Mouse (Mus musculus) C2C12 (cell line): ENCODE data around the gene Sohlh2.

Source experiments
- CEBPB ChIP-seq: IDR thresholded peaks from one replicate; pipeline ENCODE4 v1.6.1; 2011; ENCODE audit warnings: low read depth, mild to moderate bottlenecking, control low read depth, moderate library complexity
- CTCF ChIP-seq: IDR thresholded peaks from one replicate; pipeline ENCODE4 v1.5.1; 2011; ENCODE audit not compliant: control insufficient read depth, insufficient read depth, insufficient read length
- FOSL1 ChIP-seq: IDR thresholded peaks from one replicate; pipeline ENCODE4 v1.8.0; 2011; ENCODE audit warnings: mild to moderate bottlenecking, low read length; ENCODE audit not compliant: poor library complexity, insufficient read depth, severe bottlenecking
- MAX ChIP-seq: IDR thresholded peaks from one replicate; pipeline ENCODE4 v1.6.1; 2011; ENCODE audit warnings: mild to moderate bottlenecking, control low read depth
- MYOD1 ChIP-seq: IDR thresholded peaks from one replicate; pipeline ENCODE4 v1.6.1; 2011; ENCODE audit warnings: low read depth; ENCODE audit not compliant: control insufficient read depth, insufficient read length
- MYOG ChIP-seq: IDR thresholded peaks from one replicate; pipeline ENCODE4 v1.6.1; 2011; ENCODE audit not compliant: control insufficient read depth, insufficient read length; ENCODE audit errors: extremely low read depth
- USF1 ChIP-seq: IDR thresholded peaks from one replicate; pipeline ENCODE4 v1.6.1; 2011; ENCODE audit warnings: low read depth, mild to moderate bottlenecking, control low read depth, moderate library complexity

GRCm38 (mm10) chr3:55250631-55251030, 68.8 kb downstream of the Sohlh2 start:
- TF ChIP-seq MYOG (no peak), MAX (no peak), CTCF (no peak), USF1 (no peak), MYOD1 (no peak), CEBPB (no peak), FOSL1 (no peak)
